In genomic region chr10:45084471-45084870, GRCm38 (mm10) we compare ENCODE assay signal across 12 mouse cellular contexts. TPM values are rescaled to one million over a fixed set of nuclear protein-coding genes. Genes with fewer than 3 reads are reported as not detected.
DNase-seq lines count a peak whose midpoint lies in the region; ATAC-seq and TF ChIP-seq lines count a peak whose summit lies in the region.
"Had no signal": no experiment of that assay in that cellular context is flagged by ENCODE, and none has a peak within 500 bp of the region (broad histone marks: within the 10 kb centered on the region; RNA-seq: fewer than 3 reads in every experiment).

No protein-coding gene starts in this region.

- H3K27me3 ChIP-seq in hindbrain, embryonic 10.5 days (ENCODE audit: insufficient read depth, poor library complexity, severe bottlenecking) = no peaks in the 10 kb centered on the region
- H3K27me3 ChIP-seq in hindbrain, embryonic 14.5 days (ENCODE audit: control insufficient read depth, insufficient read depth, low read length) = no peaks in the 10 kb centered on the region
- H3K27me3 ChIP-seq in E14TG2a.4 (ENCODE audit: insufficient read depth, low read length) = no peaks in the 10 kb centered on the region
- H3K27me3 ChIP-seq in hindbrain, embryonic 16.5 days (replicated peaks; ENCODE audit: control insufficient read depth, insufficient read depth, low read length) = no peaks in the 10 kb centered on the region

- no peak for TF ChIP-seq POLR2A in lung, adult 2 months (IDR thresholded peaks at IDR 0.05; ENCODE audit: borderline replicate concordance, extremely low read depth, low read depth, low read length)

- H3K9me3 ChIP-seq in hindbrain, embryonic 10.5 days = no peaks in the 10 kb centered on the region
- no peaks in the 10 kb centered on the region for H3K9me3 ChIP-seq in hindbrain, embryonic 14.5 days (ENCODE audit: control insufficient read depth, low read length)
- no peaks in the 10 kb centered on the region for H3K9me3 ChIP-seq in E14TG2a.4 (ENCODE audit: low read length)
- no peaks in the 10 kb centered on the region for H3K9me3 ChIP-seq in hindbrain, embryonic 16.5 days (ENCODE audit: control insufficient read depth, low read length)

- H3K4me3 ChIP-seq in hindbrain, embryonic 10.5 days = no peak overlapping the region
- no peak overlapping the region for H3K4me3 ChIP-seq in hindbrain, embryonic 14.5 days (replicated peaks; ENCODE audit: low read length)
- H3K4me3 ChIP-seq in E14TG2a.4 (replicated peaks; ENCODE audit: low read length) = peak overlapping the region; percentile 32; the same call in 1 of the 2 replicates
- no peak overlapping the region for H3K4me3 ChIP-seq in hindbrain, embryonic 16.5 days (ENCODE audit: low read length)
- no peak overlapping the region for H3K4me3 ChIP-seq in lung, adult 2 months (replicated peaks; ENCODE audit: extremely low read depth, low read depth, low read length)

- peaks cover 18% of the 10 kb centered on the region for H3K4me1 ChIP-seq in hindbrain, embryonic 10.5 days (replicated peaks)
- H3K4me1 ChIP-seq in hindbrain, embryonic 14.5 days (replicated peaks; ENCODE audit: control insufficient read depth, insufficient read depth, low read length) = peaks cover 16% of the 10 kb centered on the region
- H3K4me1 ChIP-seq in E14TG2a.4 (replicated peaks; ENCODE audit: low read depth, low read length) = peaks cover 86% of the 10 kb centered on the region
- H3K4me1 ChIP-seq in hindbrain, embryonic 16.5 days (ENCODE audit: control insufficient read depth, insufficient read depth, low read depth, low read length) = peaks cover 10% of the 10 kb centered on the region
- H3K4me1 ChIP-seq in lung, adult 2 months (ENCODE audit: control insufficient read depth, insufficient read depth, low read length) = peaks cover 2% of the 10 kb centered on the region; the same call in 1 of the 2 replicates

- 31% methylated on average over 3 of the region's 3 CpGs for WGBS in hindbrain, embryonic 10.5 days
- WGBS in hindbrain, embryonic 14.5 days = 24% methylated on average over 3 of the region's 3 CpGs
- WGBS in hindbrain, embryonic 16.5 days = 23% methylated on average over 3 of the region's 3 CpGs
- WGBS in lung, adult 2 months = 63% methylated on average over 3 of the region's 3 CpGs

- DNase-seq in hindbrain, embryonic 10.5 days (ENCODE audit: low spot score) = no peak
- no peak for DNase-seq in hindbrain, embryonic 14.5 days (ENCODE audit: low spot score)
- DNase-seq in MN1 (ENCODE audit: low spot score) = peak; percentile 89
- DNase-seq in lung, adult 2 months = no peak
- DNase-seq in gastrocnemius, postnatal 4 days (ENCODE audit: low spot score in 2 of 2) = no peak
- DNase-seq: cerebellum, adult 2 months; kidney, adult 9 months; left cerebral cortex, postnatal 4 days; lung, postnatal 36 days had no signal

- TF ChIP-seq CTCF in E14TG2a.4 (conservative IDR thresholded peaks at IDR 0.05; ENCODE audit: low read length) = no peak
- no peak for TF ChIP-seq CTCF in lung, adult 2 months (IDR thresholded peaks at IDR 0.05; ENCODE audit: insufficient read depth, low read length)

- H3K36me3 ChIP-seq in hindbrain, embryonic 10.5 days = peaks cover 34% of the 10 kb centered on the region
- 0 out of 2 replicates have a peak, but pooled peaks cover 6% of the 10 kb centered on the region for H3K36me3 ChIP-seq in hindbrain, embryonic 14.5 days (replicated peaks; ENCODE audit: control insufficient read depth, insufficient read depth)
- peaks cover 40% of the 10 kb centered on the region for H3K36me3 ChIP-seq in E14TG2a.4 (ENCODE audit: insufficient read depth, low read length)
- H3K36me3 ChIP-seq in hindbrain, embryonic 16.5 days (ENCODE audit: control insufficient read depth, insufficient read depth, low read length) = no peaks in the 10 kb centered on the region

- no peak for ATAC-seq in hindbrain, embryonic 14.5 days (ENCODE audit: low FRiP score)
- ATAC-seq in hindbrain, embryonic 16.5 days = peak; percentile 32

- H3K27ac ChIP-seq in hindbrain, embryonic 10.5 days = peak overlapping the region; percentile 70
- no peak overlapping the region for H3K27ac ChIP-seq in hindbrain, embryonic 14.5 days
- 0 out of 2 replicates have a peak overlapping the region, but pooled peaks have one; percentile 10 for H3K27ac ChIP-seq in hindbrain, embryonic 16.5 days (ENCODE audit: low read depth, low read length)
- H3K27ac ChIP-seq: liver, embryonic 14.5 days had no signal

- no peak overlapping the region for H3K9ac ChIP-seq in hindbrain, embryonic 14.5 days
- no peak overlapping the region for H3K9ac ChIP-seq in hindbrain, embryonic 16.5 days (ENCODE audit: low read depth, low read length)
- H3K9ac ChIP-seq: liver, embryonic 14.5 days had no signal

- H3K4me2 ChIP-seq in hindbrain, embryonic 14.5 days (replicated peaks) = no peak overlapping the region
- H3K4me2 ChIP-seq in hindbrain, embryonic 16.5 days (ENCODE audit: low read length) = no peak overlapping the region

RNA-seq across cellular contexts. Expression of gene Prep, which starts 17.5 kb away (rescaled TPM):
- 34.0 and 38.3 TPM in 2 replicates for polyA plus RNA-seq in hindbrain, embryonic 10.5 days (2016; fragmentation: Nextera tagmentation; extraction: Ambion mirVana)
- polyA plus RNA-seq in hindbrain, embryonic 14.5 days (2014; fragmentation: Nextera tagmentation; extraction: Ambion mirVana) = 21.7 and 24.8 TPM in 2 replicates
- polyA plus RNA-seq in hindbrain, embryonic 16.5 days (2015; fragmentation: Nextera tagmentation; extraction: Ambion mirVana) = 26.9 and 28.1 TPM in 2 replicates
- polyA plus RNA-seq in lung, adult 2 months (2012; rRNA removed) = 18.0 and 19.8 TPM in 2 replicates
- total RNA-seq in gastrocnemius, postnatal 4 days (2021) = 10 to 100 TPM; 14.7 to 15.0 TPM
